Mouse (Mus musculus) lung, embryonic 16.5 days (tissue): ENCODE results near the gene Olfr17. TPM values are rescaled to one million over a fixed set of nuclear protein-coding genes. Genes with fewer than 3 reads are reported as not detected.

Experiments
- polyA plus RNA-seq: library from polyadenylated mRNA; unstranded; fragments of >200 nt; fragmentation: Nextera tagmentation; extraction: Ambion mirVana; gene quantifications from 2 replicates; pipeline ENCODE4 v1.2.1, GENCODE M21; 2015

Gene Olfr17
- polyA plus RNA-seq, 1 experiment from 2014 or later: not detected

Other genes starting within 250 kb of the Olfr17 start
- gene Olfr703, start 249.9 kb upstream of the Olfr17 start, polyA plus RNA-seq: not detected in 2 replicates
- not detected in 2 replicates for gene Olfr704, start 230.0 kb upstream of the Olfr17 start, polyA plus RNA-seq
- not detected in 2 replicates for gene Olfr705, start 216.3 kb upstream of the Olfr17 start, polyA plus RNA-seq
- gene Olfr706, start 205.1 kb upstream of the Olfr17 start, polyA plus RNA-seq: not detected in 2 replicates
- gene Olfr707, start 192.0 kb upstream of the Olfr17 start, polyA plus RNA-seq: not detected in 2 replicates
- not detected in 2 replicates for gene Olfr1532-ps1, start 185.2 kb upstream of the Olfr17 start, polyA plus RNA-seq
- not detected in 2 replicates for gene Olfr709-ps1, start 161.0 kb upstream of the Olfr17 start, polyA plus RNA-seq
- gene Olfr710, start 144.9 kb upstream of the Olfr17 start, polyA plus RNA-seq: not detected in 2 replicates
- not detected in 2 replicates for gene Olfr6, start 129.3 kb upstream of the Olfr17 start, polyA plus RNA-seq
- not detected in 2 replicates for gene Olfr711, start 117.8 kb upstream of the Olfr17 start, polyA plus RNA-seq
- not detected in 2 replicates for gene Olfr2, start 87.1 kb upstream of the Olfr17 start, polyA plus RNA-seq
- not detected in 2 replicates for gene Olfr713, start 62.0 kb upstream of the Olfr17 start, polyA plus RNA-seq
- not detected in 2 replicates for gene Olfr714, start 22.2 kb upstream of the Olfr17 start, polyA plus RNA-seq
- gene Olfr715b, start 17.1 kb downstream of the Olfr17 start, polyA plus RNA-seq: not detected in 2 replicates
- not detected in 2 replicates for gene Olfr715, start 37.9 kb downstream of the Olfr17 start, polyA plus RNA-seq
- gene Olfr716, start 45.1 kb downstream of the Olfr17 start, polyA plus RNA-seq: not detected in 2 replicates
- not detected in 2 replicates for gene Nlrp14, start 73.8 kb downstream of the Olfr17 start, polyA plus RNA-seq
- gene Rbmxl2, start 116.2 kb downstream of the Olfr17 start, polyA plus RNA-seq: not detected in 2 replicates